Mouse (Mus musculus) 416B (cell line): ENCODE measurements at regions not wholly inside any gene's neighbourhood (a gene's known extent, or its start where the extent isn't known, plus 50 kb on each side); places are given as distances from the start of the nearest gene placed in this dataset.

Experiments used
- DNase-seq: peaks from one replicate; pipeline ENCODE4 v3.0.0; 2011; ENCODE audit warnings: low read depth

DNA sequence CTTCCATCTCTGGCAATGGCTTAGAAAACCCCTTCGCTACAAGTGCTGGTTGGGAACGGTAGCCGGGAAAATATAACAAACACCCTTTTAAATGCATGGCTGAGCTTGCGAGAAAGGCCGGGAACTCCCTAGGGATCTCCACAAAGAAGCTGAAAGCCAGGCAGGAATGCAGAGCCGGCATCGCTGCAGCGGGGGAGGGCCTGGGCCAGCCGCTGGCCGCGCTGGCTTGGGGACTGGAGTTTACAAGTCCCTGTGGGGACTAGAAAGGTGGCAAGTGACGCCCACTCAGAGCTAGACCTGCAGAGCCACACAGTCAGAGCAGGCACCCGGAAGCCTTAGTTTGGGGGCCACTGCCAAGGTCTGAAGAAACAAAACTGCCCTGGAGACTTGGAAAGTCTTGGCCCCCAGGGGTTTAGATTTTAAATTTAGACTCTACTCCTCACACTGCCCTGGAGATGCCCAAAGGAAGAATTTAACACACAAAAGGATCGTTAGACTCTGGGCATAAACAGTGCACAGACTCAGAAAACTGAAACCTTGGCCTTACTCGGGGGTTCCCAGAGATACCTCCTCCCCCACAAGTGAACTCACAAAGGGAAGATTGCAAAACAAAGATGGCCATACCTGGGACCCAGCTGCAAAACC is 59.4 kb downstream of the 1700001O22Rik start:
- no peak for DNase-seq

DNA sequence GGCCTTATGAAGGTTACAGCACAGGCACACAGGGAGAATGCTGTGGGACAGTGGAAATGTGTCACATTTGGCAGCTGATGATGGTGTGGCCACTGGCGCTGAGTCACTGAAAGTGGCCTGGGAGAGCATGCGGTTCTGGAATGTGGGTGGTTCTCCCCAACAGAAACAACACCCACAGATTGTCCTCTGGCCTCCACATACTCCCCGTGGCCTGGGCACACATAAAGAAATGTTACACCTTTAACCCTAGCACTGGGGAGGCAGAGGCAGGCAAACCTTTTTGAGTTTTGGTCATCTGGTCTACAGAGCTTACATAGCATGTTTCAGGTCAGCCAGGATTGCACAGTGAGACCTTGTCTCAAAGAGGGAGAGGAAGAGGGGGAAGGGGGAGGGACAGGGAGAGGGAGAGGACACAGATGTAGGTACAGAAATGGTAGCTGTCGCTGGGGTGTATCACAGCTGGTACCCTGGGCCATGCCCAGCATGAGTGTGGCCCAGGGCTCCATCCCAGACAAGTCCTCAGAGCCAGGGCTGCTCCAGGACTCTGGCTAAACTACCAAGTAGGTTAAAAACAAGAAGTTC is 60.1 kb downstream of the 1700001O22Rik start:
- DNase-seq, result peak; percentile 72

DNA sequence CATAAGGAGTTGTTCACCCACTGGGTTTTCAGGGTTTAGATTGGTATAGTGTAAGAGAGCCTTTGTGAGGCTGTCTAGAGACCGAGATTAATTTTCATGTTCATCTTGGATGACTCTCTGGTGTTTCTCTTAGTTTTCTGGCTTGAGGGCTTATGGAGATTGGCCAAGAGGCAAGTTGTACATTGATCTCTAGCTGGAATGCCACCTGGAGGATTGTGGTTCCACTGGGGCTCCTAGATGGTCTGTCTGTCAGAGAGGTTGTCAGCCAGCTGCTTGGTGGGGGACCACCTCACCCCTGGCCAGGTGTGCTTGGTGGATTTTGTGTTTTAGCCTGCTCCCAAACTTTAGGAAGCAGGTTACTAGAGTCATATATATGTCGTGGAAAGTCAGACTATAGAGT is 62.0 kb downstream of the 1700001O22Rik start:
- no peak for DNase-seq

DNA sequence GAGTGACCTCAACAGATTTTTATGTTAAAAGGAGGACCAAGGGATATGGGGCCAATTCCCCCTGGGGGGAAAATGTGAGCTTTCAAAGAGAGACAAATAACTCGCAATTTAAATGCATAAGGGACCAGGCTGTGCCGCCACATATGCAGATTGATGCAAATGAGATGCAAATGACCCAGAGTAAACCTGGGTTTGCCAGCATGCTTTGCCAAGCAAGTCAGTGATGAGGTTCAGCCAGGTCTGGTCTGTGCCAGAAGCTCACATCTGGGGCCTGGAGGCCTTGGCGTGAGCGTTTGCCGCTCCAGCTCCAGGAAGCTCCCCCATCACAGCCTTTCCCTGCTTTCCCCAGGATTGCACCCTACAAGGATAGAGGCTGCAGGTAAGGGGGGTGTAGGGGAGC is 65.7 kb downstream of the 1700001O22Rik start:
- no peak for DNase-seq

DNA sequence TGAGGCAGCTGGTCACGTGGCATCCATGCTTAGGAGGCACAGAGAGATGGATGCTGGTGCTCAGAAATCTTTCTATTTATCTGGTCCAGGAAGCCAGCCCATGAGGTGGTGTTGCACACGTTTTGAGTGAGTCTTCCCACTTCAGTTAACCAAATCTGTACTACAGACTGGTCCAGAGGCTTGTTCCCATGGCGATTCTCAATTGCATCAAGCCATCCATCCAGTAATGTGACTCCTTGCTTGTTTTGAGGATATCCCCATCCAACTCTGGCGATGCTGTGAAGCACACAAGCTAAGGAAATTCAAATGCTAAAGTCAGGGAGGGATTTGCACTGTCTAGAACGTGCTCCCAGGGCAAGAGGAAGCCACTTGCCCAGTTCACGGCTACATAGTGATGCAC is 66.8 kb downstream of the 1700001O22Rik start:
- DNase-seq, result no peak

DNA sequence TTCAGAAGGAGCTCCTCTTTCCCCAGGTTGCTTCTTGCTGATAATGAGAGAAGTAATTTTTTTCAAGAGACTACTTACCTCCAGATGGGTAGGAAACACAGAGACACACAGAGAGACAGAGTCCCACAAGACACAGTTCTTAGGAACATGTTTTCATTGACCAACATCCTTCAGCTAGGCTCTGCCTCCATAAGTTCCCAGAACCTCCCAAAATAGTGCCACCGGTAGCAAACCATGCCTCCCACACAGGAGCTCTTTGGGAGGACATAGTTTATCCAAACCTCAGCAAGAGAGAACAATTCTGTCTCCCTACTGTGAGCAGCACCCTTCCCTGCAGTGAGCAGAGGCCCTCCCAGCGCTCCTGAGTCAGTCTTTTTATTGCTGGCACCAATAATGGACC is 67.2 kb downstream of the 1700001O22Rik start:
- no peak for DNase-seq

DNA sequence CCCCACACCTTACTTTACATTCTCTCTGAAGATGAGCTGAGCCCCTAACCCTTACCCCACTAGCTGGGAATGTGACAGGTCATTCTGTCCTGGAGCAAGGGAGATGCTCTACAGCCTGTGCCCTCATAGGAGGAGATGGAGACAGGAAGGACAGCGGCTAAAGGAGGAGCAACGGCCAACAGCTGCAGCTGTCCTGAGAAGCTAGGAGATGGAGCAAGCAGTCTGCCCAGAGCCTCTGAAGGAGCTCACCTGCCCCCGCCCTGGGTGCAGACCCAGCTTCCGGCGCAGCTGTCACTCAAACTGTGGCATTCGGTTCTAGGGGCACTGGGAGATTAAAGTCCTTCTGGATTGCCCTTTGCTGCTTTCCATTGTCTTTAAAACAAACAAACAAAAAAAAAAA is 69.6 kb downstream of the 1700001O22Rik start:
- DNase-seq, result no peak

DNA sequence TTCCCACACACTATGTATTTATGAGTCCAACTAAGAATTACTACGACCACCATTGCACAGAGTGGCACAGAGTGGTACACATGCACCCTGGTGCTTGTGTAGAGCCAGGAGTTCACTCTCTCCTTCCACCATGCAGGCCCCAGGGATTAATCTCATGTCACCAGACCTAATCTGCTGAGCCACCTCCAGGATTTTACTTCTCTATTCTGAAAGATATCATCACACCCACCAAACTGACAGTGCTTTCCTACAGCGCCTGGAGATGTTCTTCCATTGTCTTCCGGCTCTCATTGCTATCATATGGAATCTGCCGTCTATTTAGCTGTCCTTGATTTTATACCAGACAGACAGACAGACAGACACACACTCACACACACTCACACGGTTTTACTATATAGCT is 71.6 kb downstream of the 1700001O22Rik start:
- no peak for DNase-seq

DNA sequence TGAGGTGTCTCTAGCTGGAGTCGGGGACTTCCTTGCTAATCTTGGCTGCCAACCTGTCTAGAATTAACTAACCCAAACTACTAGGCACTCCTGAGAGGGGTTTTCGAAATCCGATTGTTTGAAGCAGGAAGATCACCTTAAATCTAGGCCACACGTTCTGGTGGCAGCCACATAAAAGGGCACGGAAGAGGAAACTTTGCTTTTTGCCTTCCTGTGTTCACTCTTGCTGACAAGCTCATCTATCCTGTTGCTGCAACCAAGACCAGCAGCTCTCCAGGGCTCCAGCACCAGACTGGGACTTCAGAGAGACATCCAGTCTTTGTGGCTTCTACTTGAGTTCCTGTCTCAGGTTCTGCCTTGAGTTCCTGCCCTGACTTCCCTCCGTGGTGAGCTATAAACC is 75.5 kb downstream of the 1700001O22Rik start:
- no peak for DNase-seq

DNA sequence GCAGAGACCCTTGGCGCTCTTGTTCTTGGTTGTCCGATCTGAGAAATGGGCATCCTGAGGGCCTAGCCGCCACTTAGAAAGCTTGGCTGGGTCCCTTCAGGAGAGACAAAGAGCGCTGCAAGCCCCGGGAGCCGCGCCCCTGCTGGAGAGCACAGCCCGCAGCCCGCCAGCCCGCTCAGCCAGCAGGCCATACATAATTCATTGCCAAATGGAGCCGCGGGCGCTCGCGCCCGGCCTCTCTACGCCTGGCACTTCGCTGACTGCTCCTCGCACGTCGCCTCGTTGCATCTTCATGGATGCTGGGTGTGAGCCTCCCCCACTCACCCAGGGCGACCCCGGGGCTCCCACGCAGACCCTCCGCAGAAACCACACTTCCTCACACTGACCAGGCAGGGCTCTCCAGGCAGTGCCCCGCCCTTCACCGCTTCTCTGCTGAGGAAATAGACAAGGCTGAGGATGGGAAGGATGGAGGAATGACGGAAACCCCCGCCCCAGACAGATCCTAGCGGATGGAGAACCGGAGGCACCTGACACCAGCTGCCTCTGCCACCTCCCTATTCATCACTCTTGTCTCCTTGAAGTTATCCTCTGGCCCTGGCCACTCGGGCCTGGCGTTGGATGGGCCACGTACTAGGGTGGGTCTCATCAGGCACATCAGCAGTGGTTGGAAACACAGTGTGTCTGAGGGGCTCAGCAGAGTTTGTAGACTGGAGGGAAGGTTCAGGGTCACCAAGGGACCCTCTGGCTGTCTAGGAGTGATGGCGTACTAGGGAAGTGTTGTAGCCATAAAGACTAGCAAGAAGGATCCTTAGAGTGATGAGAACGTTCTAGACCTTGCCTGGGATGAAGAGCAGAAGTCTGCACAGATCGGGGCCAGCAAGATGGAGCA is 77.6 kb downstream of the 1700001O22Rik start:
- DNase-seq, result no peak

DNA sequence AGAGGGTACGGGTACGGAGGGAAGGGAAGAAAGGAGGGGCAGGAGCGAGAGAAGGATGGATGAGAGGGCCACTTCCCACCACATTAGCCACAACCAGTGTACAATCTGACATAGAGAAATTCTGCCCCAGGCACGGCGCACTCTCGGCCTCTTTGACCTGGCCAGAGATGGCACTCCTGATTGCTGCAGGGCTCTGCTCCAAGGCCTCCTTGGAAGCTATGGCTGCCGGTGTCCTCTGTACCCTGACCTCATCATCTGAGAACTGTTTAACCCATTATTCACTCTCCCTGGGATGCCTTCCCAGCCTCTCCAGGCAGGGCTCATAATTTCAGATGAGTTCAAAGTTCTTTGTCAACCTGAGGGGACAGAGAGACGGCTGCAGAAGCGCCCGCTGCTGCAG is 78.3 kb downstream of the 1700001O22Rik start:
- no peak for DNase-seq

DNA sequence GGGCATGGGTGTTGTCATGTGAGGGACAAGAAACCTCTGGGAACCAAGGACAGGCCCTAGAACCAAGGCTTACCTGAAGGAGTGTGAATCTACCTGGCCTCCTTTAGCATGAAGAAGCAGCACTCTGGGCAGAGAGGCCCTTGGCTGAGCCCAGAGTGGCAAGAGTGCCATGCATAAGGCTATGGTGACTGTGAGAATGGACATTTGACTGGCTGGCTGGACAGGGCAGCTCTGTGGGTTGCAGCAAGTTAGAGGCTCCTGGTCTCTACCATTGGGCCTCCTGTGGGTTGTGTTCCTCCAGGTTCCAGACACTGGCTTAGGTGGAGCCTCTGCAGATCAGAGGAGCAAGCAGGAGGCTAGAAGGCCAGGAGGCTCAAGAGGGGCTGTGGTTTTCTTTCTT is 78.9 kb downstream of the 1700001O22Rik start:
- no peak for DNase-seq

DNA sequence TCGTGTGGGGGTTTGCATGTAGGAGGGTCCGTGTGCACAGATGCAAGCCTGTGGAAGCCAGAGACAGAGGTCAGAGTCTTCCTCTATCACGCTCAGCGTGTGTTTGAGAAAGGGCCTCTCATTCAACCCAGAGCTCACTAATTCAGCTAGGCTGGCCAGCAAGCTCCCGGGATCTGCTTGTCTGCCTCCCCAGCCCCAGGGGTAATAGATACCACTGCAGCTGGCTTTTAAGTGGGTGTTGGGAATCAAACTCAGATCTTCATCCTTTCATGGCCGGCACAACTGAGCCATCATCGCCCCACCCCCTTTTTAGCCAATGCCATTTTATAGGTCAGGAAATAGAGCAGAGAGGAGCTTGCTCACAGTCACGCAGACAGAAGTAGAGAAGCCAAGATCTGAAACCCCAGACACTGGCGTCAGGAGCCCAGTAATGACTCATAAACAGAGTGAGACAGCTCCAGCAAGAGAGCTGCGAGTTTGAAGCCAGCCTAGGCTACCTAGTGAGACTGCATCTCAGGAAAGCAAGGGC is 80.3 kb downstream of the 1700001O22Rik start:
- DNase-seq, result peak; percentile 78

DNA sequence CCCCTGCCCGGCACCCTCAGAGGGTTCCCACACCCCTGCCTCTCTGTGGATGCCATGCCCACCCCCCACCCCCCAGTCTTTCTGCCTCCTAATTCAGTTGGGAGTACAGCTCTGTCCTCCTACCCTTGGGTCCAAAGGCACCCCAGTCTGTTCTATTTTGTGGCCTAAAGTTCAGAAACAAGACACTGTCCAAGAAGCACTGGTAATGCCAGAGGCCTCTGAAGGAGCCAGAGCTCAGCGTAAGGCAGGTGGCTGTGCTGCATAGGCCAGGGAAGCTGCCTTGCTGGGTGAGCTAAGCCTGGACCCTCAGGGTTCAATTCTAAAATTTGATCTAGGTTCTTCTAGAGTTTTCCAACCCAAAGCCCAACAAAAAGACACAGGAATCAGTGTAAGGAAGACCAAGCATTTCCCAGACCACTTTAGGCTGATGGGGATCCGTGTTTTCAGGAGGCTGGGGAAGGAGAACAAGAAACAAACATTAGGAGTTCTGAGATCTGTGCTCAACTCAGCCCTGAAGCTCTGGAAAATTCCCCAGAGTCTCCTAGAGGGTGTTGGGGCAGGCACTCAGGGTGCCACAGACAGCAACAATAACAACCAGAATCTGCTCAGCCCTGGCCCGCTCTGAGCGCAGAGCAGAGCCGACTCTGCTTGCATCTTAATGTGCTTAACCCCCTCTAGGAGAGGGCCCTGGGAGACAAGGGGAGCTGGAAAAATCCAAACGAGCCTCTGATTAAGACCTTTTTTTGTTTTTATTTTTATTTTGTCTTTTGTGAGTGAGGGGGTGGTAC is 81.0 kb downstream of the 1700001O22Rik start:
- no peak for DNase-seq

DNA sequence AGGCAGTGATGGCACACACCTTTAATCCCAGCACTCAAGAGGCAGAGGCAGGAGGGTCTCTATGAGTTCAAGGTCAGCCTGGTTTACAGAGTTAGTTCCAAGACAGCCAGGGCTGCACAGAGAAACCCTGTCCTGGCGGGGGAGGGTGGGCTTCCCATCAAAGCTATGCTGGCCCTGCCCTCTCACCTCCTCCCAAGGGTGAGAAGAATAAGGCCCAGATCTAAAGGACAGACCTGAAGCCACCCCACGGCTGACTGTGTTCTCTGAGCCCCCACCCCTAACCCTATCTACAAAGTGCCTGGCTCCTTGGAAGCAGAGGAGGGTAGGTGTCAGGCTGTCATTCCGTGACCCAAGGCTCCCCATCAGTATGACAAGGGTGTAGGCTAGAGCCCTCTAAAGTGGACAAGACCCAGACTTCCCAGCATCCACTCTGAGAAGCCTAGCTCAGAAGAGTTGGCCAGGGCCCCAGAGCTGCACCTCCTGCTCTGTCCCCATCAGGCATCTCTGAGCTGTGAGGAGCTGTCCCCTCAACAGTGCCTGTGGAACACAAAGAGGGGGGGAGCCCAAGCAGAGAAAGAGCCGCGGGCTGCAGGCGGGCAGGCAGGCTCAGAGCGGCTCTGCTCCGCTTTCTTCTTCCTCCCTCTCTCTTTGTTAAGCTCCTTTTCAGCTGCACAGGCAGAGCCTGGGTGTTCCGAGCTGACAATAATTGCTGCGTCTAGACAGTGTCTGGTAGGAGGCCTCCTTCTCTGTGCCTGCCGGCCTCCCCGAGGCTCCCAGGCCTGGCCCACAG is 81.8 kb downstream of the 1700001O22Rik start:
- no peak for DNase-seq

DNA sequence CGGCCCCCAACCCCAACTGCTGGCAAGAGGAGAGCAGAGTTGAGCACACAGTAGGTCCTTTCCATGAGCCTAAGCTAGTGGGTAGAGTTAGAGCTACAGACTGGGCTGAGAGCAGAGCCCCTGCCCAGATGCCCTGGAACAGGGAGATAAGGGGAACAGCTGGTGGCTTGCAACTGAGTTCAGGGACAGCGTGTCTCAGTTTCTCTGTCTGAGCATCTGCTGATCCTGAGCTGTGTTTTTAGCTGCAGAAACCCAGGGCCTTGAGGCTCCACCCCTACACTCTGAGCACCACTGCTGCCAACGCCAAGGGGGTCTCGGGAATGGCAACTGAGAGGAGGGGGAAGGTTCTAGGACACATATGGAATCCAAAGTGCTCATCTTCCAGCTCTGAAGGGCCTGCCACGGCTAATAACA is 82.4 kb downstream of the 1700001O22Rik start:
- no peak for DNase-seq

DNA sequence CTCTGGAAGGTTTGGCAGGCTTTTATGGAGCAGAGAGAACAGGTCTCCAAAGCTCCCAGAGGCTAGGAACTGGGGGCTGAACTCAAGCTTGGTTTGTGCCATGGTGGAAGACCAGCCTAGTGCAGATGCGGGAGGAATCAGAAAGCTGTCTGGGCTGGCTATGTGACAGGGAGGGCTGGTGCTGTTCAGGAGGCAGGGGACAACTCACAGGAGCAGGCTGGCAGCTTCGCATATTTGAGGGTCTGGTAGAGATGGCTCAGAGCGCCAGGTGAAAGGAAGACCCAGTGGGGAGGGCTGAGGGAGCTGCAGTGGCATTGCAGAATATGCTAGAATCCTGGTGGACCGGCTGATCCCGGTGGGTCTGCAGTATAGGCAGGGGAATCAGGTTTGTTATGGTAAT is 83.2 kb downstream of the 1700001O22Rik start:
- DNase-seq, result no peak

DNA sequence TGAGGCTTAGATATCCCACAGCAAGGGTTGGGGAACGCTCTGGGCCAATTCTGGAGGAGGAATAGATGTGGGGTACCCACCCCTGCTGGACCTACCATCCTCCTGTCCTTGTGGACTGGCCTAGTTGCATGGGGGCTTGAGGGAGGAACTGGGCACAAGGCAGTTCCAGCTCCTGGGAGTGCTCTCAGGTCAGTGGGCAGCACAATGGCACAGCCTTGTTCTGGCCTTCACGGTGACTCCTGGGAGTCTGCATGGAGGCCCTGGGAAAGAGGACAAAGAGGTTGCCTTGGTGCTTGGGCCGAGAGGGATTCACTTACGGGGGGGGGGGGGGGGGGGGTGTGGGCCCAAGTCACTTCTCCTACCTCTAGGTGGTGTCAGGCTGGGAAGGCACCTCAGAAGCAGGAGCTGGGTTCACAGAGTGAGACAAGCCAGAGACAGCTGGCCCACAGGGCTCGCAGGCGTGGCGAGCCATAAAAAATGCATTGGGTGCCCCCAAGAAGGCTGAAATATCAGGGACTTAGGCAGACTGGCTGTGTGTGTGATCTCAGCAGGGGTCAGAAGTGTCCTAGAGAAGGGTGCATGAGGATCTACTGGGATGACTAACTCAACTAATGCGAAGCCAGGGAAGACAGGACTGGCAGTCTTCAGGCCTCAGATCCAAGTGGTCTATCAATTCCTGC is 83.7 kb downstream of the 1700001O22Rik start:
- no peak for DNase-seq

DNA sequence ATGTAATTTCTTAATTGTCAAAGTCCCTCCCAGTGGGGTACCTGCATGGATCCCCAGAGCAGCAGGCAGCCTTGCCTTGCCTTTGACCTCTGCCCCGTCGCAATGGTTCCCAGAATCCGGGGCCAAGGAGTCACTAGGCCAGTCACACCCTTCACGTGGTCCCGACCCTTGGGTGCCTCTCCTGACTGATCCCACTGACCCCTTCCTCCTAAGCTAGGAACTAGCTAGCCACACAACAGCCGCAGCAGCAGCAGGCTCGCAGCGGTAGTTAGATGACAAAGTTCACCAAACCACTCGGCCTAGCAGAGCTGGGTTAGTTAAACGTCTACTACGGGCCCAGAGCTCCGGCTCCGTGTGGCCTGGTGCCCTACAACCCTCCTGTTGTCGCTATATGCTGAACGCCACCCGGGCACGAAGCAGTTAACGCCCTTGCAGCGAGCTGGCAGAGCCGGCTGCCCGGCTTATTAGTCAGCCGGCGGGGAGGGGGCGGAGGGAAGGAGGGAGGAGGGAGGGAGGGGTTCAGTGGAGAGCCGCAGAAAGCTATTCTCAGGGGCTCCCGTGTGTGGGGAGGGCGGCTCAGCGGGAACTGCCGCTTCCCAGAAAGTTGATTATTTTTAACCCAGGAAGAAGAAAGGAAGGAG is 84.6 kb downstream of the 1700001O22Rik start:
- DNase-seq, result peak; percentile 92

DNA sequence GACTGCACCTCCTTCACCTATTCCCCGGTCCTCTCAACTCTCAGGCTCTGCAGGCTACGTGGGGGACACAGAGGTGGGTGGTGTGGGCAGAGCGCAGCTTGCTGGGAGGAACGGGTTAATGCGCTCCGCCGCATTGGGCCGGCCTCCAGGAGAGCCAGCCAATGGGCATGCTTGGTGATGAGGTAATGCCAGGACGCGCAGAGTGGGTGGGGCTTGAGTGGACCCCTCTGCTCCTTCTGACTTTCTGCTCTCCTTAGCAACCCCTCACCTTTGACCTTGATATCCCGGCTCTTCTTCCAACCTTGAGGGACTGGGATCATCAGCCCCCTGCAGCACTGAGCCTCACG is 85.2 kb downstream of the 1700001O22Rik start:
- peak; percentile 93 for DNase-seq
